Mouse (Mus musculus) embryonic facial prominence, embryonic 13.5 days (tissue): ENCODE measurements around the gene Ranbp3l. TPM values are rescaled to one million over a fixed set of nuclear protein-coding genes. Genes with fewer than 3 reads are reported as not detected.

Source experiments
- ATAC-seq: fragments of 200-750 bp; cut with Nextera tagmentation; 2 replicates; pipeline ENCODE4 v1.8.0; 2017; ENCODE audit warnings: low read depth; ENCODE audit not compliant: insufficient number of reproducible peaks, insufficient read depth, low FRiP score, low TSS enrichment
- H3K27ac ChIP-seq: fragments of 300-500 bp; sonication (generic); 2 replicates; pipeline ENCODE4 v1.5.1; 2015; ENCODE audit warnings: moderate library complexity, mild to moderate bottlenecking, inconsistent platforms
- H3K27me3 ChIP-seq: fragments of 300-500 bp; sonication (generic); 2 replicates; pipeline ENCODE4 v1.6.1; 2015; ENCODE audit warnings: mild to moderate bottlenecking, inconsistent platforms
- H3K36me3 ChIP-seq: fragments of 300-500 bp; sonication (generic); 2 replicates; pipeline ENCODE4 v1.6.1; 2015; ENCODE audit warnings: mild to moderate bottlenecking, inconsistent platforms
- H3K4me1 ChIP-seq: fragments of 300-500 bp; sonication (generic); 2 replicates; pipeline ENCODE4 v1.6.1; 2015; ENCODE audit warnings: inconsistent platforms
- H3K4me2 ChIP-seq: fragments of 300-500 bp; sonication (generic); 2 replicates; pipeline ENCODE4 v1.6.1; 2015; ENCODE audit warnings: moderate library complexity, mild to moderate bottlenecking, inconsistent platforms
- H3K4me3 ChIP-seq: fragments of 300-500 bp; sonication (generic); 2 replicates; pipeline ENCODE4 v1.5.1; 2015; ENCODE audit warnings: mild to moderate bottlenecking, inconsistent platforms
- H3K9ac ChIP-seq: fragments of 300-500 bp; sonication (generic); 2 replicates; pipeline ENCODE4 v1.6.1; 2015; ENCODE audit warnings: mild to moderate bottlenecking, inconsistent platforms
- H3K9me3 ChIP-seq: fragments of 300-500 bp; sonication (generic); 2 replicates; pipeline ENCODE4 v1.6.1; 2016; ENCODE audit warnings: inconsistent platforms
- WGBS: fragments of 180-500 bp; shearing (Covaris S2); methylation state at CpG from one replicate; pipeline ENCODE4 v1.1.7; 2015; ENCODE audit warnings: mixed read lengths; 5-methylcytosine and 5-hydroxymethylcytosine counted together
- polyA plus RNA-seq: library from polyadenylated mRNA; unstranded; fragments of >200 nt; fragmentation: Nextera tagmentation; extraction: Ambion mirVana; gene quantifications from 2 replicates; pipeline ENCODE4 v1.2.1, GENCODE M21; 2015

Gene Ranbp3l
- polyA plus RNA-seq, 1 experiment from 2014 or later = 1.9 TPM

DNA sequence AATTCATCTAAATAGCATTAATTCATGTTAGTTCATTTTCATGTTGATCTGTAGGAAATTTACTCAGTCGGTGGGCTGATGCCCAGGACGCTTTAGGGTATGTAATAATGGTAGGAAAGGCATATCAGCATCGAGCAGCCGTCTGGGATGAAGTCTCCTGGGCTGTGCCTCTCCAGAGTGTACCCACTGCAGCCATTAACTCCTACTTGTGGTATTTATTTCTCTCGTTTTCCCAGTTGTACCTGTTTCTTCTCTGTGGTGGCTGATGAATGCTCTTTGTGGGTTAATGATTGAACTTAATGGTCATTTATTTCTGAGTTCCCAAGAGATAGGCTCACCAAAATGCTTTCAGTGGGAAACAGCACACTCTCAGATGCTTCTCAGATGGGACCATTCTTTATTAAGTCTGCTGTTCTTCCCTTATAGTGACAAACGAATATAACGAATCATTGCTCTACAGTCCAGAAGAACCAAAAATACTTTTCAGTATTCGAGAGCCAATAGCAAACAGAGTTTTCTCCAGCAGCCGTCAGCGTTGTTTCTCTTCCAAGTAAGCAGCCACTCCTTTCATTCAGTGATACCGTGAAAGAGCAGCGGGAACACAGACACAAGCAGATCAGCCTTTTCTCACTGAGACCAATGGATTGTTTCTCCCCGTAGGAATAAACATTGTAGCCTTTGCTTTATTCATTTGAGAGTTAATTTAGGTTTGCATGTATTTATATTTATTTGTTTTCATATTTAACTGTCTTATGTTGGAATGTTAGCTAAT is 138.7 kb downstream of the Ranbp3l start:
- Histone ChIP-seq H3K4me2 (no peak overlapping the region), H3K27ac (no peak overlapping the region), H3K9me3 (no peaks in the 10 kb centered on the region), H3K9ac (no peak overlapping the region), H3K36me3 (peaks cover 57% of the 10 kb centered on the region), H3K4me1 (no peaks in the 10 kb centered on the region), H3K27me3 (no peaks in the 10 kb centered on the region), H3K4me3 (no peak overlapping the region)
- WGBS = 92% methylated on average over 13 of the region's 13 CpGs
- ATAC-seq = no peak

DNA sequence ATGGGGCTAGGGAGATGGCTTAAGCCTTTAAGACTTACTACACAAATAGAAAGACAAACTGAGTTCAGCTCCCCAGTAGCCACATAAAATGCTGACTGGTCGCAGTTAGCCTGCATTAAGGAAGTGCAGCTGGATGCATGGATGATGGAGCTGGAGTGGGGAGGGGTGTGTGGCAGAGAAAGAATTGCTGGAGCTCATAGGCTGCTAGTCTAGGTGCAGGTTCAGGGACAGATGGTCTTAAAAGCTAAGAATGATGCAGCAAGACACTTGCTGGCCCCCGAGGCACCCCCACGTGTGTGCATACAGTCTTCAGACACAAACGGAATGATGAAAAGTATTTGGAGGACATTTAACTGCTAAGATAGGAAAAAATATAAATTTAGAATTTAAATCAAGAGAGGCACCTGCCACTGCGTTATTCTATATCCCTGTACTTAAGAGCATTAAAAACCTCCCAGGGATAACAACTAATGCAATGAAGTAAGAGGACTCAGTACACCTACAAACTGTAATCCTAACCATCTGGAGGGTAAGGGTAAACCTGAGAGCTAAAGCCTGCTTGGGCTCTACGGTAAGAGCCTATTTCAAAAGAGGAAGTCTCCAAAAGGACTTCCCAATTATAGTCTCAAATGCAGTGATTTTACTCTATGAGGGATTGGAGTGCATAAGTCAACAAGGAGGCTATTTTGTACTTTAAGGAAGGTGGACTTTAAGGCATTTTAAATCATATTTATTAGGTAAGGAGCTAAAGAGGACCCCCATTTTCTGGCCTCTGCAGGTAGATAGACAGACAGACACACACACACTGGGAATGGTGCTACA is 143.0 kb downstream of the Ranbp3l start:
- H3K4me1 ChIP-seq = peaks cover 3% of the 10 kb centered on the region; the same call in 1 of the 2 replicates
- H3K36me3 ChIP-seq = peaks cover 63% of the 10 kb centered on the region
- H3K4me3 ChIP-seq = no peak overlapping the region
- ATAC-seq = no peak
- no peak overlapping the region for H3K27ac ChIP-seq
- no peaks in the 10 kb centered on the region for H3K27me3 ChIP-seq
- no peaks in the 10 kb centered on the region for H3K9me3 ChIP-seq
- H3K9ac ChIP-seq = no peak overlapping the region
- WGBS = 76% methylated on average over 6 of the region's 6 CpGs
- H3K4me2 ChIP-seq = no peak overlapping the region

DNA sequence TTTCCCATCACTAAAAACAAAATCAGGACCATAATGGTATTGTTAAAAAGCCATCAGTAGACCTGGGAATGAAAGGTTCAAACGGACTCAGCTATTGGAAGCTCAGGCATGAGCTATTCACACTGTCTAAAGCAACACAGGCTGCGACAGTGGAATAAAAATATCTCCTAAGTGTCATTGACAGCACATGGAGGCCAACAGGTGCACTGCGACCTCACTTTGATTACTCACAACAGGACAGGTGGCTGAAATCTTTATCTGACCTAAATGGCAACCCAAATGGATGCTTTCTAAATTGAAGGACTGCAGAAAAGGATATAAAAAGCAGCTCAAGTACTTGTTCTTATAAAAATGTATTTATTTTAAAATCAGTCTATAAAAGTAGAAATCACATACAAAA is 143.9 kb downstream of the Ranbp3l start:
- no peak overlapping the region for H3K4me2 ChIP-seq
- no peaks in the 10 kb centered on the region for H3K27me3 ChIP-seq
- no peak for ATAC-seq
- H3K27ac ChIP-seq = no peak overlapping the region
- H3K4me1 ChIP-seq = peaks cover 3% of the 10 kb centered on the region; the same call in 1 of the 2 replicates
- no peak overlapping the region for H3K9ac ChIP-seq
- peaks cover 64% of the 10 kb centered on the region for H3K36me3 ChIP-seq
- WGBS = 82% methylated on average over 3 of the region's 3 CpGs
- no peak overlapping the region for H3K4me3 ChIP-seq
- H3K9me3 ChIP-seq = no peaks in the 10 kb centered on the region

DNA sequence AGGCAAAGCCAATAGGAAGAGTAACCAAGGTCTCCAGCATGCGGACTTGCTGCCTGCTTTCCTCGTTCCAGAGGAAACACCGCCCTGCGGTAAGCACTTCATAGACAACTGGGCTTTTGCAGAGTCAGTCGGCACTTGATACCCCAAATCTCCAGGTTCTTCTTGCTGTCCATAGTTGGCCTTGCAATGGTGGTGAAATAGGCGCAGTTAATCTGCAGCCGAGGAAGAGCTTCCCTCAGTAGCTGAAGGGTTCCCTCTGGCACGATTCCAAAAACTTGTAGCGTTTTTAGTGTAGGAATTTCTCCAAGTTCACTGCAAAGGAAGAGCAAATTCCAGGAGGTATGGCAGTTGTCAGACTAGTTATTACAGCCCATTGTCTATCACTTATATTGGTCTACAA is 145.8 kb downstream of the Ranbp3l start:
- Histone ChIP-seq H3K4me3 (no peak overlapping the region), H3K4me1 (peaks cover 3% of the 10 kb centered on the region; the same call in 1 of the 2 replicates), H3K27ac (no peak overlapping the region), H3K9ac (no peak overlapping the region), H3K9me3 (no peaks in the 10 kb centered on the region), H3K36me3 (peaks cover 69% of the 10 kb centered on the region), H3K4me2 (no peak overlapping the region), H3K27me3 (no peaks in the 10 kb centered on the region)
- no peak for ATAC-seq
- WGBS = 73% methylated on average over 9 of the region's 9 CpGs

DNA sequence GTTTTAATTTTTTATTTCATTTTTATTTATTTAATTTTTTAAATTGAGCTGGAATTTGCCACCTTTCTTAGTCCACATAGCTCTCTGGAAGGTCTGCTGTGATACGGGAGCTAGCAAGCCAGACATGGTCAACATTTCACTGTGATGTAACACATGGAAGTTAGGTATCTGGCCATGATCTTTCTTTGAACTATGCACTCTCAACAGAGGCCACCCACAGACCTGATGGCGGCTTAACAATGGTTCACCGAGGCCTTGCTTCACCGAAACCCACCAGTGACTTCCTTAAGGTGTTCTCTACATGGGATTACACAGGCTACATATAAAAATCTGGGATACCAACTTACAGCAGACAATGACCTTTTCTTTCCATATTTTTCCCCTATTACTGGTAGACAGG is 146.4 kb downstream of the Ranbp3l start:
- Histone ChIP-seq H3K36me3 (peaks cover 75% of the 10 kb centered on the region), H3K27me3 (no peaks in the 10 kb centered on the region), H3K9me3 (no peaks in the 10 kb centered on the region), H3K4me2 (no peak overlapping the region), H3K27ac (no peak overlapping the region), H3K4me3 (no peak overlapping the region), H3K9ac (no peak overlapping the region), H3K4me1 (peaks cover 3% of the 10 kb centered on the region; the same call in 1 of the 2 replicates)
- WGBS = 84% methylated on average over 4 of the region's 4 CpGs
- no peak for ATAC-seq

DNA sequence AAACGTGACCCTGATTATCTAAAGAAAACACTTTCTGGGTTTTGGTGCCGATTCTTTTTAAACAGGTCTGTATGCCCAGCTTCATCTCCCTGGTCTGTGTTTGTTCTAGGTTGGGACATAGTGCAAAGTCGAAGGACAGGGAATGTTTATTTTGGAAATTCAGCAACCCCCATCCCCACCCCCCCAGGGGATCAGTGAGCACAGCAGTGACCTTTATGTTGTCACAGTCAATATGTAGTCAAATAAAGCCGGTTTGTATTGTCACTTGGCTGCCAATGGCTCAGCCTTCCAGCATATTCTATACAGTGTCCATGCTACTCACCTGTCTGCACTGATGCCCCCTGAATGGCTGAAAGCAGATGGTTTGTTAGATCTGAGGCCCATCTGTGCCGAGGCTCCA is 146.8 kb downstream of the Ranbp3l start:
- H3K4me1 ChIP-seq = peaks cover 3% of the 10 kb centered on the region; the same call in 1 of the 2 replicates
- no peaks in the 10 kb centered on the region for H3K27me3 ChIP-seq
- ATAC-seq = no peak
- H3K4me3 ChIP-seq = no peak overlapping the region
- WGBS = 59% methylated on average over 5 of the region's 5 CpGs
- no peak overlapping the region for H3K27ac ChIP-seq
- H3K9ac ChIP-seq = no peak overlapping the region
- no peak overlapping the region for H3K4me2 ChIP-seq
- H3K36me3 ChIP-seq = peaks cover 80% of the 10 kb centered on the region
- H3K9me3 ChIP-seq = no peaks in the 10 kb centered on the region

Other genes starting within 250 kb of the Ranbp3l start
- 25.0 and 31.1 TPM in 2 replicates for gene Nadk2, start 103.3 kb downstream of the Ranbp3l start, polyA plus RNA-seq
- gene Lmbrd2, start 172.6 kb downstream of the Ranbp3l start, polyA plus RNA-seq = 2.9 and 3.7 TPM in 2 replicates
- 90.3 and 96.8 TPM in 2 replicates for gene Skp2, start 187.5 kb downstream of the Ranbp3l start, polyA plus RNA-seq